Mouse (Mus musculus): ENCODE data around the gene Sorcs3. TPM values are rescaled to one million over a fixed set of nuclear protein-coding genes. Genes with fewer than 3 reads are reported as not detected.

The Sorcs3 gene
- polyA plus RNA-seq, 1 experiment from 2014 or later: 0.90 TPM

GRCm38 (mm10) chr19:48338098-48338497, 132.3 kb downstream of the Sorcs3 start:
- 81% methylated on average over 5 of the region's 5 CpGs for WGBS

GRCm38 (mm10) chr19:48342770-48343169, 136.9 kb downstream of the Sorcs3 start:
- ATAC-seq (ENCODE audit: insufficient read depth, low FRiP score, low read depth): no peak
- Histone ChIP-seq H3K27me3 (replicated peaks) (no peaks in the 10 kb centered on the region), H3K4me1 (no peaks in the 10 kb centered on the region), H3K4me2 (no peak overlapping the region), H3K36me3 (no peaks in the 10 kb centered on the region), H3K9ac (no peak overlapping the region), H3K9me3 (no peaks in the 10 kb centered on the region), H3K4me3 (replicated peaks) (no peak overlapping the region), H3K27ac (no peak overlapping the region)
- WGBS: 59% methylated on average over 4 of the region's 4 CpGs

More at GRCm38 (mm10) chr19:48338098-48338497, 132.3 kb downstream of the Sorcs3 start:
- Histone ChIP-seq H3K36me3 (no peaks in the 10 kb centered on the region), H3K4me1 (no peaks in the 10 kb centered on the region), H3K4me2 (no peak overlapping the region), H3K9me3 (no peaks in the 10 kb centered on the region), H3K27me3 (replicated peaks) (no peaks in the 10 kb centered on the region), H3K27ac (no peak overlapping the region), H3K9ac (no peak overlapping the region), H3K4me3 (replicated peaks) (no peak overlapping the region)
- no peak for ATAC-seq (ENCODE audit: insufficient read depth, low FRiP score, low read depth)

- Histone ChIP-seq H3K27ac (no peak overlapping the region), H3K27me3 (replicated peaks) (no peaks in the 10 kb centered on the region), H3K9me3 (no peaks in the 10 kb centered on the region), H3K4me1 (no peaks in the 10 kb centered on the region), H3K36me3 (no peaks in the 10 kb centered on the region), H3K4me3 (replicated peaks) (no peak overlapping the region), H3K4me2 (no peak overlapping the region), H3K9ac (no peak overlapping the region)
- no peak for ATAC-seq (ENCODE audit: insufficient read depth, low FRiP score, low read depth)
- 35% methylated on average over 7 of the region's 7 CpGs for WGBS
Observed at GRCm38 (mm10) chr19:48343442-48343841, 137.6 kb downstream of the Sorcs3 start.

- no peak overlapping the region for H3K4me2 ChIP-seq
- no peaks in the 10 kb centered on the region for H3K9me3 ChIP-seq
- H3K4me1 ChIP-seq: no peaks in the 10 kb centered on the region
- H3K27ac ChIP-seq: no peak overlapping the region
- H3K4me3 ChIP-seq (replicated peaks): no peak overlapping the region
- 65% methylated on average over 5 of the region's 5 CpGs for WGBS
- ATAC-seq (ENCODE audit: insufficient read depth, low FRiP score, low read depth): no peak
- H3K27me3 ChIP-seq (replicated peaks): no peaks in the 10 kb centered on the region
- H3K36me3 ChIP-seq: no peaks in the 10 kb centered on the region
- no peak overlapping the region for H3K9ac ChIP-seq
Observed at GRCm38 (mm10) chr19:48347116-48347515, 141.3 kb downstream of the Sorcs3 start.

DNA sequence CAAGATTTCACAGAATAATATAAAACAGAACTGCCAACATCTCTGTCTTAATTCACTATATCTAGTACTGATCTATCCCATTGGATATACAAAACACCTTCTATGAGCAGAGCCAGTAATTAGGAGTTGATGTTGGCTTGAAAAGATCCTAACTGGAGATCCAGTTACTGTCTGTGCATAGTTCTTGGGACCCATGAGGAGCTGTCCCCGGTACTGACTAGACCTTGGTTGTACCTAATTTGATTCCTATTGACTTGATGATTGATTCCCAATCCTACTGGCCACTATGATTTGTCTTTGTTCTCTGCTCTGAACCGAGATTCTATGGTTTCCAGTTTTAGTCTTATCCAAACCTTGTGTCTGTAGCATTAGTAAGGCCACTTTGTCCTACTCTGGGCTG, 151.0 kb downstream of the Sorcs3 start:
- no peaks in the 10 kb centered on the region for H3K4me1 ChIP-seq
- no peaks in the 10 kb centered on the region for H3K27me3 ChIP-seq (replicated peaks)
- no peak overlapping the region for H3K4me3 ChIP-seq (replicated peaks)
- no peak overlapping the region for H3K27ac ChIP-seq
- no peak overlapping the region for H3K4me2 ChIP-seq
- no peak overlapping the region for H3K9ac ChIP-seq
- 67% methylated on average over 2 of the region's 2 CpGs for WGBS
- no peaks in the 10 kb centered on the region for H3K9me3 ChIP-seq
- H3K36me3 ChIP-seq: no peaks in the 10 kb centered on the region
- ATAC-seq (ENCODE audit: insufficient read depth, low FRiP score, low read depth): no peak

DNA sequence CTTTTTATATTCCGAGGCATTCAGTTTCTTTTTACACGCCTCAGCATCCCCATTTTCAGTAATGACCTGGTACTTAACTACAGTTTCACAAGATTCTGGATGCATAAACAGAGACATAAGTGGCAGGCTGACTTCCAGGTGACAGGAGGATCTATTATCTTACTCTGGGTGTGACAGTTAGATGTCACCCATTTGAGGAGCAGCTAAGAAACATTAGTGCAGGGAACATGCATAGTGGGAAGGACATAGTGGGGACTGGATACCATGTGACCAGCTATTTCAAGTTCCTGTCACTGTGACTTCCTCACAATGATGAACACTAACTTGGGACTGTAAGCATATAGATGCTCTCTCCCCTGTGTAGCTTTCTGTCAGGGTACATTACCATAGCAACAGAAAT, 156.3 kb downstream of the Sorcs3 start:
- Histone ChIP-seq H3K9ac (no peak overlapping the region), H3K4me2 (no peak overlapping the region), H3K9me3 (no peaks in the 10 kb centered on the region), H3K4me3 (replicated peaks) (no peak overlapping the region), H3K27me3 (replicated peaks) (no peaks in the 10 kb centered on the region), H3K4me1 (no peaks in the 10 kb centered on the region), H3K27ac (no peak overlapping the region), H3K36me3 (no peaks in the 10 kb centered on the region)
- 85% methylated on average over 2 of the region's 2 CpGs for WGBS
- ATAC-seq (ENCODE audit: insufficient read depth, low FRiP score, low read depth): no peak

GRCm38 (mm10) chr19:48368056-48368455, 162.2 kb downstream of the Sorcs3 start:
- no peaks in the 10 kb centered on the region for H3K4me1 ChIP-seq
- WGBS: 39% methylated on average over 10 of the region's 10 CpGs
- no peak overlapping the region for H3K9ac ChIP-seq
- no peaks in the 10 kb centered on the region for H3K36me3 ChIP-seq
- no peak overlapping the region for H3K27ac ChIP-seq
- H3K9me3 ChIP-seq: no peaks in the 10 kb centered on the region
- no peak overlapping the region for H3K4me2 ChIP-seq
- no peak overlapping the region for H3K4me3 ChIP-seq (replicated peaks)
- ATAC-seq (ENCODE audit: insufficient read depth, low FRiP score, low read depth): no peak
- H3K27me3 ChIP-seq (replicated peaks): no peaks in the 10 kb centered on the region

GRCm38 (mm10) chr19:48371787-48372186, 166.0 kb downstream of the Sorcs3 start:
- no peak overlapping the region for H3K4me2 ChIP-seq
- H3K9me3 ChIP-seq: no peaks in the 10 kb centered on the region
- H3K27me3 ChIP-seq (replicated peaks): no peaks in the 10 kb centered on the region
- H3K36me3 ChIP-seq: no peaks in the 10 kb centered on the region
- no peak overlapping the region for H3K27ac ChIP-seq
- WGBS: 70% methylated on average over 9 of the region's 9 CpGs
- H3K9ac ChIP-seq: no peak overlapping the region
- H3K4me1 ChIP-seq: no peaks in the 10 kb centered on the region
- no peak overlapping the region for H3K4me3 ChIP-seq (replicated peaks)
- no peak for ATAC-seq (ENCODE audit: insufficient read depth, low FRiP score, low read depth)

GRCm38 (mm10) chr19:48378006-48378540, 172.2 kb downstream of the Sorcs3 start:
- H3K9me3 ChIP-seq: no peaks in the 10 kb centered on the region
- H3K9ac ChIP-seq: no peak overlapping the region
- WGBS: 78% methylated on average over 11 of the region's 11 CpGs
- ATAC-seq (ENCODE audit: insufficient read depth, low FRiP score, low read depth): no peak
- no peaks in the 10 kb centered on the region for H3K36me3 ChIP-seq
- no peak overlapping the region for H3K4me2 ChIP-seq
- H3K27me3 ChIP-seq (replicated peaks): no peaks in the 10 kb centered on the region
- no peaks in the 10 kb centered on the region for H3K4me1 ChIP-seq
- H3K4me3 ChIP-seq (replicated peaks): no peak overlapping the region
- no peak overlapping the region for H3K27ac ChIP-seq

GRCm38 (mm10) chr19:48391551-48391950, 185.7 kb downstream of the Sorcs3 start:
- 50% methylated on average over 1 of the region's 1 CpGs for WGBS
- Histone ChIP-seq H3K27me3 (replicated peaks) (no peaks in the 10 kb centered on the region), H3K4me3 (replicated peaks) (no peak overlapping the region), H3K9ac (no peak overlapping the region), H3K4me2 (no peak overlapping the region), H3K4me1 (no peaks in the 10 kb centered on the region), H3K27ac (no peak overlapping the region), H3K9me3 (no peaks in the 10 kb centered on the region), H3K36me3 (no peaks in the 10 kb centered on the region)
- no peak for ATAC-seq (ENCODE audit: insufficient read depth, low FRiP score, low read depth)

DNA sequence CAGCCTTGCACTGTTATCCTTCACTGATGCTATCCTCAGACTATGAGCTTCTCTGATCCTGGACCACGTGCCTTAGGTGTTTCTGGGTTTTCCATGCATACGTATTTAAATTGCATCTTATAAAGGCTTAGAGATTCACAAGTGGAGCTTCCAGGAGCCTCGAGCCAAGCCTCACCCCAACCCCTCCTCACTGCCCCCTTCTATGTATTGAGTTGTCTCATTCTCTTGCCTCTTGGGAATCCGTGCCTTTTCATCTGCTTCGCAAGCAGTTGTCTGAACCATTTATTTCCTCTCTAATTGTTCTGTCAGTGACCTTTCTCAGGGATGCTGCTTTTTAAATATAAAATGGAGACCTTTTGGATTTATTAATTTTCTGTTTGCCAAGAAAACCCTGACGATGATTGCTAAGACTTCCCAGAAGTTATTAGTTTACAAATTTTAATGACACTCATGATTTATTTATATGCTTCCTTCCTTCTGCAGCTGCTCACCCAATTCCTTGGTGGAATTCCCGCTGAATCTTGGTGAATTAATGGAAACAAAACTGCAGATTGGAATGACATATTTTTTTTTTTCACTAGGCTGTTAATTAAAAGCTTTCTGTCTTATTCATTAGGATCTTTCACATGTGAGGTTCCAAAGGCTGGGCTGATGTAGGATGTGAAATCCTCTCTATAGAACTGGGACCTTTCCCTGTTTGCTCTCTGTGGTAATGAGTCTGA, 199.1 kb downstream of the Sorcs3 start:
- Histone ChIP-seq H3K9ac (no peak overlapping the region), H3K27ac (no peak overlapping the region), H3K36me3 (no peaks in the 10 kb centered on the region), H3K4me2 (no peak overlapping the region), H3K4me3 (replicated peaks) (no peak overlapping the region), H3K9me3 (no peaks in the 10 kb centered on the region), H3K4me1 (no peaks in the 10 kb centered on the region), H3K27me3 (replicated peaks) (no peaks in the 10 kb centered on the region)
- WGBS: 46% methylated on average over 7 of the region's 7 CpGs
- no peak for ATAC-seq (ENCODE audit: insufficient read depth, low FRiP score, low read depth)

GRCm38 (mm10) chr19:48408221-48408620, 202.4 kb downstream of the Sorcs3 start:
- no peaks in the 10 kb centered on the region for H3K27me3 ChIP-seq (replicated peaks)
- no peak overlapping the region for H3K27ac ChIP-seq
- H3K9me3 ChIP-seq: no peaks in the 10 kb centered on the region
- H3K36me3 ChIP-seq: no peaks in the 10 kb centered on the region
- no peak for ATAC-seq (ENCODE audit: insufficient read depth, low FRiP score, low read depth)
- WGBS: 46% methylated on average over 4 of the region's 4 CpGs
- no peak overlapping the region for H3K4me2 ChIP-seq
- no peaks in the 10 kb centered on the region for H3K4me1 ChIP-seq
- H3K4me3 ChIP-seq (replicated peaks): no peak overlapping the region
- H3K9ac ChIP-seq: no peak overlapping the region

All from stomach, embryonic 15.5 days (tissue).